Mouse (Mus musculus) intestine, postnatal 0 days (tissue): ENCODE measurements at regions not wholly inside any gene's neighbourhood (a gene's known extent, or its start where the extent isn't known, plus 50 kb on each side); places are given as distances from the start of the nearest gene placed in this dataset.

Experiments
- ATAC-seq: fragments of 200-750 bp; cut with Nextera tagmentation; 2 replicates; pipeline ENCODE4 v1.8.0; 2017; ENCODE audit warnings: mild to moderate bottlenecking, moderate TSS enrichment, moderate library complexity
- H3K27ac ChIP-seq: fragments of 300-500 bp; sonication (generic); 2 replicates; pipeline ENCODE4 v1.5.1; 2014; ENCODE audit warnings: mild to moderate bottlenecking, low read depth, low read length, moderate library complexity
- H3K27me3 ChIP-seq: fragments of 300-500 bp; sonication (generic); replicated peaks from 2 replicates; pipeline ENCODE4 v1.6.1; 2014; ENCODE audit warnings: low read length, mixed read lengths; ENCODE audit not compliant: control insufficient read depth, insufficient read depth
- H3K36me3 ChIP-seq: fragments of 300-500 bp; sonication (generic); 2 replicates; pipeline ENCODE4 v1.6.1; 2014; ENCODE audit warnings: mild to moderate bottlenecking, moderate library complexity; ENCODE audit not compliant: control insufficient read depth, insufficient read depth
- H3K4me1 ChIP-seq: fragments of 300-500 bp; sonication (generic); replicated peaks from 2 replicates; pipeline ENCODE4 v1.6.1; 2014; ENCODE audit warnings: antibody characterized with exemption, low read length, mixed read lengths; ENCODE audit not compliant: control insufficient read depth, insufficient read depth
- H3K4me2 ChIP-seq: fragments of 300-500 bp; sonication (generic); replicated peaks from 2 replicates; pipeline ENCODE4 v1.6.1; 2014; ENCODE audit warnings: low read depth, mild to moderate bottlenecking, moderate library complexity
- H3K4me3 ChIP-seq: fragments of 300-500 bp; sonication (generic); 2 replicates; pipeline ENCODE4 v1.5.1; 2014; ENCODE audit warnings: low read depth, low read length
- H3K9ac ChIP-seq: fragments of 300-500 bp; sonication (generic); 2 replicates; pipeline ENCODE4 v1.6.1; 2014; ENCODE audit warnings: mild to moderate bottlenecking, low read depth, low read length
- H3K9me3 ChIP-seq: fragments of 300-500 bp; sonication (generic); 2 replicates; pipeline ENCODE4 v1.6.1; 2016; ENCODE audit warnings: mixed run types; ENCODE audit not compliant: control insufficient read depth
- CTCF ChIP-seq: sonication (generic); IDR thresholded peaks from 2 replicates; pipeline ENCODE4 v1.5.1; 2016; ENCODE audit warnings: low read depth, mild to moderate bottlenecking, control low read depth, antibody characterized with exemption, moderate library complexity
- WGBS: fragments of 180-500 bp; shearing (Covaris S2); extraction: QIAGEN DNeasy Blood & Tissue Kit; methylation state at CpG from one replicate; pipeline ENCODE4 v1.1.7; 2014; 5-methylcytosine and 5-hydroxymethylcytosine counted together

DNA sequence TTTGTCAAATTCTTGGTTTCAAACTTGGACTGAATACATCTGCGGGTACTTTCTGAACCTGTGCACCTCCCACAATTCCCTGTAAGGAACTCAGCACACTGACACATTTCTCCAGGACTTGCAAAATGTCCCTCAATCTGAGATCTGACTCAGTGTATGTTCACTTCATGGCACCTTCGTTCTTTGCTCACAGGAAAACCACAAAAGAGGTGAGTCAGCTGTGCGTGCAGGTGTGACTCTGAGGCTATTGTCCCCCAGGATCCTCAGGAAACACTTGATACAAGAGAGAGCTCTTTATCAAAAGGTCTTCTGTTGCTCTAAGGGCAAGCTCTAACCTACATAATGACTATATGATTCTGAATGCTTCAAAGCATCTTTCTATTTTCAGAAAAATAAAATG lies 88.5 kb upstream of the 1700020N01Rik start:
- no peak overlapping the region for H3K9ac ChIP-seq
- no peaks in the 10 kb centered on the region for H3K4me1 ChIP-seq
- no peaks in the 10 kb centered on the region for H3K9me3 ChIP-seq
- no peaks in the 10 kb centered on the region for H3K27me3 ChIP-seq
- ATAC-seq: no peak
- no peak for TF ChIP-seq CTCF
- WGBS: 70% methylated on average over 3 of the region's 3 CpGs
- H3K36me3 ChIP-seq: no peaks in the 10 kb centered on the region
- no peak overlapping the region for H3K27ac ChIP-seq
- H3K4me2 ChIP-seq: no peak overlapping the region
- H3K4me3 ChIP-seq: no peak overlapping the region

DNA sequence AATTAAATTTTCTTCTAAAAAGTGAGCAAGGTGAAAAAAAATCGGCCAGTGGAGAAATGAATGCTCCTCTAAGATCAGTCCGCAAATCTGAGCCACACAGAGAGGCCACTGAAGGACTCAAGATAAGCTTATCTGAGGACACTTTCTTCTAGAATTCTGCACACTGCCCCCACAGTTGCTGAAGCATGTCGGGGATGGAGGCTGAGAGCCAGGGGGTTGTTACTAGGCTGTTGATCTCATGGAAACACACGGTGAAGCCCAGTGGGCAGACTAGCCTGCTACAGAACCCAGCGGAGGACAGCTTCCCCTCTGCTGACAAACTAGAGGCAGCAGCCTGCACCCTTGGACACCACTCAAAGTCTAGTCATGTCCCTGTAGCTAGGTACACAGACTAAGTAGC lies 81.6 kb upstream of the 1700020N01Rik start:
- no peak for ATAC-seq
- no peak for TF ChIP-seq CTCF
- no peaks in the 10 kb centered on the region for H3K4me1 ChIP-seq

DNA sequence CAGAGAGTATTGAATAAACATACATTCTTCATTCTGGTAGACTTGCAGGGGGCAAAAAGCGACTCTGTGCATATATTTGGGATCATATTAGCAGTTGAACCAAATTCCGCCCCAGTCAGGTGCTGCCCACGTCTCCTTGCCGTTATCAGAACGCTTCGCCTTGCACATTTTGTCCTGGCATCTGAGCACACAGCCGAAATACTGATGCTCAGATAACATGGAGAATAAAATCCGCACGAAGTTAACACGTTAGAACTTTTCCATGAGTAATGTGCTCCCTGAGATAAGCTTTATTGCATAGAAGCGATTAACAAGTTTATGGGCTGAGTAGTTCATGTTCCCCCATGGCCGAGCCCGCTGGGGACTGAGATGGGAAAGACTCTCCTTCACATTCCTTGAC lies 80.5 kb upstream of the 1700020N01Rik start:
- 48% methylated on average over 13 of the region's 13 CpGs for WGBS
- no peak for TF ChIP-seq CTCF
- Histone ChIP-seq H3K4me3 (no peak overlapping the region), H3K9me3 (no peaks in the 10 kb centered on the region), H3K27me3 (0 out of 2 replicates have a peak, but pooled peaks cover 3% of the 10 kb centered on the region), H3K36me3 (no peaks in the 10 kb centered on the region), H3K27ac (no peak overlapping the region), H3K9ac (no peak overlapping the region), H3K4me1 (no peaks in the 10 kb centered on the region), H3K4me2 (no peak overlapping the region)
- 0 out of 2 replicates have a peak, but pooled peaks have one; percentile 25 for ATAC-seq

More for the DNA sequence above, 81.6 kb upstream of the 1700020N01Rik start:
- Histone ChIP-seq H3K4me3 (no peak overlapping the region), H3K4me2 (no peak overlapping the region), H3K36me3 (no peaks in the 10 kb centered on the region), H3K9ac (no peak overlapping the region), H3K27me3 (0 out of 2 replicates have a peak, but pooled peaks cover 3% of the 10 kb centered on the region), H3K9me3 (no peaks in the 10 kb centered on the region), H3K27ac (no peak overlapping the region)
- WGBS: 46% methylated on average over 5 of the region's 5 CpGs

DNA sequence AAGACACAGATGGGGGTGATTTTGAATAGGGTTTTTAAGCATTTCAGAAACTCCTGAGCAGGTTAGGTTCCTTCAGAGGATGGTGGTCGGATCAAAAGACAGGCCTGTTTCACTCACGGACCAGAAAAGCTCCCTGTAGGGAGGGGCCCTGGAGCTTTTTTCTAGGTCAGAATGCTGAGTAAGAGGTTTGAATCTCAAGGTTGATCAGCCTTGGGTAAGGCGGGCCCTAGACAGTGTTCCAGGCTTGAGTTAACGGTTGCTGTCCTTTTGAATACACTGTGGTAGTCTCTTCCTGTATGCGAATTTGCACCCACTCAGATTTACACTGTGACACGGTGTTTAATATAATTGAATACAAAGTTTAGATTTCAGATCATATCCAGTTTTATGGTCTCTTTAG lies 75.2 kb upstream of the 1700020N01Rik start:
- Histone ChIP-seq H3K9ac (no peak overlapping the region), H3K4me1 (no peaks in the 10 kb centered on the region), H3K27me3 (no peaks in the 10 kb centered on the region), H3K4me2 (no peak overlapping the region), H3K27ac (no peak overlapping the region), H3K36me3 (no peaks in the 10 kb centered on the region), H3K4me3 (no peak overlapping the region), H3K9me3 (no peaks in the 10 kb centered on the region)
- 78% methylated on average over 6 of the region's 6 CpGs for whole genome bisulfite sequencing
- no peak for TF ChIP-seq CTCF
- ATAC-seq: no peak

DNA sequence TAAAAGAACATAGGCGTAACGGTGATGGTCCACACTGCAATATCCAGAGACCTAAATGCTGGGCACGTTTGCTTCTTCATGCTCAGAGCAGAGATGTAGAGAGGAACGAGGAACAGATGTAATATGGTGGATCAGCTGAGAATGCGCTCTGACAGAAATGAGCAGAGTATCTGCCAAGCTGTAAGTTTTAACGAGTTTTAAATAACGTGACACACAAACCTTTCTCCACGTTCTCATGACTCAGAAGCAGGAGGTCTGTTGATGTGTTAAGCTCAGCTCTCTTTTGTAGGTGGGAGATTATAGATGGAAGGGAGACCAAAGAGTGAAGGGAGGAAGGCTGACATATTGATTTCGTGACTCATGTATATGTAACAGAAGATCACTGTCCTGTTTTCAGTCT lies 72.1 kb upstream of the 1700020N01Rik start:
- ATAC-seq: no peak
- 89% methylated on average over 9 of the region's 9 CpGs for WGBS
- no peaks in the 10 kb centered on the region for H3K4me1 ChIP-seq
- H3K27ac ChIP-seq: no peak overlapping the region
- TF ChIP-seq CTCF: no peak
- H3K27me3 ChIP-seq: no peaks in the 10 kb centered on the region
- H3K9me3 ChIP-seq: no peaks in the 10 kb centered on the region
- no peaks in the 10 kb centered on the region for H3K36me3 ChIP-seq
- H3K4me3 ChIP-seq: no peak overlapping the region
- H3K4me2 ChIP-seq: no peak overlapping the region
- no peak overlapping the region for H3K9ac ChIP-seq

DNA sequence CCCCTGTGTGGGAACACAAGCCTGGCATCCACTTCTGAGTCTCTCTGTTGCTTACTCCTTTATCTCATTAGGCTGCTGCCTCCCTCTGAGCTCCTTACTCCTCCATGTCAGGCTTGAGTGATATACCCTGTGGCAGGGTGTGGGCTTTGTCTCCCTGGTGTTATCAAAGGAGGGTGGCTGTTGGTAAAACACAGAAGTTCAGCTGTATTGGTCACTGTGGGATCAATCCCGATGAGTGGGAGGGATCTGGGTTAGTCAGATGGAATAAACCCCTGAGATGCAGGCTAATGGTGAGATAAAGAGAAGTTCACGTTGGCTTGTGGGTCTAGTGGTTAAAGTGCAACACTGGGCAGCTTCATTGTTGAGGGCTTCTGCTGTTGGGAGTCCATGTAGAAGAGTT lies 67.4 kb upstream of the 1700020N01Rik start:
- H3K4me1 ChIP-seq: no peaks in the 10 kb centered on the region
- no peak overlapping the region for H3K27ac ChIP-seq
- TF ChIP-seq CTCF: no peak
- H3K27me3 ChIP-seq: no peaks in the 10 kb centered on the region
- no peak overlapping the region for H3K9ac ChIP-seq
- H3K36me3 ChIP-seq: no peaks in the 10 kb centered on the region
- 41% methylated on average over 2 of the region's 2 CpGs for WGBS
- no peak overlapping the region for H3K4me3 ChIP-seq
- no peak overlapping the region for H3K4me2 ChIP-seq
- H3K9me3 ChIP-seq: no peaks in the 10 kb centered on the region
- no peak for ATAC-seq

DNA sequence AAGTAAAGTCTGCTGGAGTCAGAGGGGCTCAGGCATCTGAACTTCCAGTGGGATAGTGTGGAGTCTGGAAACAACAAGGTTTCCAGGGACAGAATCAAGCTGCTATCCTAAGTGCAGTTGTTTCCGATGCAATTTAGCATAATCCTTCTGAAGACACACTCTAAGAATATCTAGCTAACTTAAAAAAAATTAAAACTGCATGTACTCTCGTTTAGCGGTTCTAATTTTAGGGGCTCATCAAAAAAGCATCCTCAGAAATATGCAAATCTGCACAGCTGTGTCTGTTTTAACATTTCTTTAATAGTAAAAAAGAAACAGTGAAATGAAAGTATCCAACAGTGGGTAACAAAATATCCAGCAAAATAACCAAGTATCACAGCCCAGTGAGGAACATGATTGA lies 64.5 kb upstream of the 1700020N01Rik start:
- no peak for ATAC-seq
- WGBS: 88% methylated on average over 3 of the region's 3 CpGs
- H3K27me3 ChIP-seq: no peaks in the 10 kb centered on the region
- no peak overlapping the region for H3K4me3 ChIP-seq
- no peaks in the 10 kb centered on the region for H3K4me1 ChIP-seq
- H3K27ac ChIP-seq: no peak overlapping the region
- no peak for TF ChIP-seq CTCF
- H3K9ac ChIP-seq: no peak overlapping the region
- H3K9me3 ChIP-seq: no peaks in the 10 kb centered on the region
- no peak overlapping the region for H3K4me2 ChIP-seq
- H3K36me3 ChIP-seq: no peaks in the 10 kb centered on the region
